Mouse (Mus musculus) testis, adult 2 months (tissue): ENCODE measurements around the gene Tubgcp6.

ENCODE experiments used
- CTCF ChIP-seq: fragments of 200-500 bp; IDR thresholded peaks from 2 replicates; pipeline ENCODE4 v1.5.1; 2012; ENCODE audit warnings: low read depth, mild to moderate bottlenecking, inconsistent platforms, low read length, moderate library complexity; ENCODE audit not compliant: control insufficient read depth, insufficient read depth, insufficient replicate concordance
- POLR2A ChIP-seq: fragments of 200-500 bp; IDR thresholded peaks from 2 replicates; pipeline ENCODE4 v1.6.1; 2012; ENCODE audit warnings: low read depth, mild to moderate bottlenecking, inconsistent platforms, low read length, moderate library complexity; ENCODE audit not compliant: control insufficient read depth

- TF ChIP-seq CTCF, result no peak
- TF ChIP-seq POLR2A, result no peak
These were observed 26.5 kb upstream of the Tubgcp6 start, which contains the start of gene Mapk11 for GRCm38 (mm10) chr15:89149271-89150040.
